Mouse (Mus musculus) erythroid progenitor cell, adult 5-6 weeks (primary cell): ENCODE data around the gene Far1. TPM values are rescaled to one million over a fixed set of nuclear protein-coding genes. Genes with fewer than 3 reads are reported as not detected.

ENCODE experiments used
- ATAC-seq: replicated peaks from 2 replicates; pipeline ENCODE4 v1.8.0; 2016; ENCODE audit warnings: moderate number of reproducible peaks, mild to moderate bottlenecking, moderate TSS enrichment, inconsistent platforms; ENCODE audit not compliant: poor library complexity, low FRiP score, severe bottlenecking
- total RNA-seq, 2 experiments: library from RNA; stranded (forward) in 1 of 2; stranded (reverse) in 1 of 2; fragments of 150-400 nt in 1 of 2; fragments of 186-747, 209-891 nt in 1 of 2; gene quantifications; 2 replicates each; pipeline versions ENCODE4 v1.2.3 to v1.2.4; 2015 to 2017; ENCODE audit warnings: low replicate concordance in 2 of 2

Far1 gene
- total RNA-seq, 2 experiments from 2014 or later = 74.1 to 179 TPM

GRCm38 (mm10) chr7:113556138-113556537 is 42.5 kb downstream of the Far1 start:
- no peak for ATAC-seq

- ATAC-seq = no peak
These were observed 53.3 kb downstream of the Far1 start for GRCm38 (mm10) chr7:113566892-113567291.

GRCm38 (mm10) chr7:113571121-113571520 is 57.5 kb downstream of the Far1 start:
- ATAC-seq = no peak

- ATAC-seq = no peak
These were observed 59.1 kb downstream of the Far1 start for GRCm38 (mm10) chr7:113572741-113573140.

GRCm38 (mm10) chr7:113582111-113582510 is 68.5 kb downstream of the Far1 start:
- no peak for ATAC-seq

- ATAC-seq = no peak
These were observed 75.6 kb downstream of the Far1 start for GRCm38 (mm10) chr7:113589211-113589610.

GRCm38 (mm10) chr7:113590330-113590729 is 76.7 kb downstream of the Far1 start:
- no peak for ATAC-seq

GRCm38 (mm10) chr7:113591084-113591483 is 77.5 kb downstream of the Far1 start:
- ATAC-seq = no peak

GRCm38 (mm10) chr7:113591557-113592354 is 78.1 kb downstream of the Far1 start:
- no peak for ATAC-seq

- no peak for ATAC-seq
These were observed 79.1 kb downstream of the Far1 start for GRCm38 (mm10) chr7:113592696-113593095.

- 0 out of 2 replicates have a peak, but pooled peaks have one; percentile 66 for ATAC-seq
These were observed 80.7 kb downstream of the Far1 start for GRCm38 (mm10) chr7:113594363-113594762.

GRCm38 (mm10) chr7:113597231-113597630 is 83.6 kb downstream of the Far1 start:
- ATAC-seq = no peak

GRCm38 (mm10) chr7:113601803-113602202 is 88.2 kb downstream of the Far1 start:
- no peak for ATAC-seq

GRCm38 (mm10) chr7:113607928-113608327 is 94.3 kb downstream of the Far1 start:
- ATAC-seq = no peak

- no peak for ATAC-seq
These were observed 95.5 kb downstream of the Far1 start for GRCm38 (mm10) chr7:113609027-113609705.

- no peak for ATAC-seq
These were observed 99.0 kb downstream of the Far1 start for GRCm38 (mm10) chr7:113612628-113613027.

GRCm38 (mm10) chr7:113614198-113614927 is 100.7 kb downstream of the Far1 start:
- ATAC-seq = no peak

- no peak for ATAC-seq
These were observed 105.5 kb downstream of the Far1 start for GRCm38 (mm10) chr7:113619166-113619565.

GRCm38 (mm10) chr7:113619768-113620167 is 106.1 kb downstream of the Far1 start:
- ATAC-seq = no peak
